Mouse (Mus musculus) Muller cell, postnatal 12 days (primary cell): ENCODE results near the gene Mb.

Experiments
- DNase-seq: peaks from one replicate; pipeline ENCODE4 v3.0.0-alpha.2; 2015; ENCODE audit errors: inconsistent ontology term

The Mb gene

DNA sequence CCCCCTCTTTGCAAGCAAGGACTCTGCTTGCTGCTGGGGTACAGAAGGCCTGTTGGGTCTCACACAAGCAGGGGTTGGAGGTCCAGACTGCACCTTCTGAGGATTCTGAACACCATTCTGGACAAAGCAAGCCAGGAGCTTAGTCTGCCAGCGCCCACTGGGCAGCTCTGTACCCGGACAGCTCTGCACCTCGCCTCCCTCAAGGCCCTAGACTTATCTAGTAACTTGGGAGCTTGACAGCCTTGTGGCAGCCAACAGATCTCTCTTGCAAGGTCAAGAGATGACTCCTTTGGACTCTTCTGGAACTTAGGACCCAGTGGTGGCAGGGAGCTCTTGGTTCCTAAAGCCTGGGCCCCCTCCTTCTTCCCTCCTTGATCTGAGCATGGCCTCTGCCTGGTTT, 23.4 kb downstream of the Mb start:
- no peak for DNase-seq

DNA sequence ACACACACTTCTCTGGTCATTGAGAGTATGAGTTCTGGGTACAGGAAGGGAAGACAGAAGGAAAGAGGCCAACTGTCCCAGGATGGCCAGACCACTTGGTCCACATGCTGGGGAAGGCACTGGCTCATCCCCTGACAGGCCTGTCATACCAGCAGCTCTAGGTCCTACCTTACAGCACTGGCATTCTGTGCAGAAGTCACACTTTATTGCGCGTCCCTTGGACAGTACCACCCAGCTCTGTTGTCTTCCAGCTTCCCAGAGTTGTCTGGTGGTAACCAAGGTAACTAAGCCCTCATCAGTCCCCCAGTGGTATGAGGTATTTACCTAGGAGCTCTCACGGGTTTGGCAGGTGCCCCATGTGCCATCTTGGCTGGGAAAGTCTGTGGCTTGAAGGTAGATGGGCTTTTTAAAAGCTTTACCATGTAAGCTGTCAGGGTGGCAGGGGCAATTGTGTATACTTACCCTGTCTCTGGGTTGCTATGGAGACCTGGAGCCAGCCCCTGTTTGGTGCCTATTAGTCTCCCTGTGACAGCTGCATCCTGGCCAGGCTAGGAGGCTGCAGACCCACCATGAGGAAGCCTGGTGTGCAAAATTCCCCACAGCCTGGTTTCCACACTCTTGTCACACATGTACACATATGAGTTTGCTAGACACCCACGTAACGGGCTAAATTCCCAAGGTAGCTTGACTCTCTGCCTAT, 24.4 kb downstream of the Mb start:
- no peak for DNase-seq

DNA sequence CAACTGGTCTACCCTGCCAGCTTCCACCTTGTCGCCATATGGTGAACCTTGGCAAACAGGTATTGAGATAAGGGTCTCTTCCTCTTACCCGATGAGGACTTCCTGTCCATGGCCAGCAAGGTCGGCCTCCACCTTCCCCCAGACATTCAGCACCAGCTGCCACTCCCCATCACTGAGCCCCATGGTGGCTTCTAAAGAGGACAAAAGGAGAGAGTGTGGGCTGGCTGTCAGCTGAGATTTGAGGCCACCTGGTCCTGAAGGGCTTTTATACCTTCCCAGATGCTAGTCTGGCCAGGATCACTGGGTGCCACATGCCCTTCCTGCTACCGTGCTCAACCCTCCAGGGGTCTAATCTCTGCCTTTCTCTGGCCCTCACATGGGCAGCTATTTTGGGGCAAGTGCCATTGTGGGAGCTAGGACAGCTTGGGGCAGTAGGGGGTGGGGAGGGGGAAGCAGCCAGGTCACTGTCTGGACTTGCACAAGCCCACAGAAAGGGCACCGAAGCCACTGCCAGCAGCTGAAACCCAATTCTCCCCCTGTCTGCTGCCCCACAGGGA, 28.0 kb downstream of the Mb start:
- no peak for DNase-seq

GRCm38 (mm10) chr15:77021851-77022250, 28.6 kb downstream of the Mb start:
- no peak for DNase-seq

GRCm38 (mm10) chr15:77021056-77021455, 29.4 kb downstream of the Mb start:
- no peak for DNase-seq

DNA sequence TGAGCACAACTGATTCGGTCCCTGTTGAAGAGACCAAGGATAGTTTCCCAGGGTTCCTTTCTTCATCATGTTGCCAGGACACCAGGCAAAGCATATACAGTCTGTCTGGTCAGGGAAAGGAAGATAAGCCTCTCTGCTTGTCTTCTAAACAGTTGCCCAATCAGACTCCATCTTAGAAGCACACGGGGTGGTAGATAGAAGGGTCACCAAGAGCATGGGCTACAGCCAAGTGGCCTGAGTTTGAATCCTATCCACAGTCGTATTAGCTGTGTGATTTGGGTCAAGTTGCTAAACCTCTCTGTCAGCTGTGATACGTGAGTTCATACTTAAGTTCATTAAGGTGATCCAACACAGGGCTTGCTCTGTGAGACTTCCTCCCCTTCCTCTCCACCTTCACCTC, 30.3 kb downstream of the Mb start:
- no peak for DNase-seq

DNA sequence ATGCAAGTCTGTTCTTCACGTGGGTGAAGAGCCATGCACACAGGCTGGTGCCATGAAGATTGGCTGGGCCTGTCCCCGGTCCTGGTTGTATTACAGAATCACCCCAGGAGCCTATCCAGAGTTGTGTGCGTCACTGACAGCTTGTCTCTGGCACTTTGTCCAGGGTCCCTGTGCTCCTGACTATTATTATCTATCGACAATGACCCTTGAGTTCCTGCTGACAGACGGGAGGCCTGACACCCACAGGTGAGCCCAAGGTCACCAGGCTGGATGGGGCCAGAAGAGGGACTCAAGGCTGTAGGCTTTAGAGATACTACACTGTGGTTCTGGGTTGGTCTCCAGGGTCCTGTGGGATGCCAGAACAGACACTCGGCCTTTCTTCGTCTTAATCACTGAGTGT, 30.9 kb downstream of the Mb start:
- DNase-seq = no peak

- DNase-seq = no peak
Measured at GRCm38 (mm10) chr15:77018740-77019340, 31.6 kb downstream of the Mb start.

GRCm38 (mm10) chr15:77017897-77018296, 32.6 kb downstream of the Mb start:
- DNase-seq = no peak

GRCm38 (mm10) chr15:77016509-77016908, 34.0 kb downstream of the Mb start:
- no peak for DNase-seq

DNA sequence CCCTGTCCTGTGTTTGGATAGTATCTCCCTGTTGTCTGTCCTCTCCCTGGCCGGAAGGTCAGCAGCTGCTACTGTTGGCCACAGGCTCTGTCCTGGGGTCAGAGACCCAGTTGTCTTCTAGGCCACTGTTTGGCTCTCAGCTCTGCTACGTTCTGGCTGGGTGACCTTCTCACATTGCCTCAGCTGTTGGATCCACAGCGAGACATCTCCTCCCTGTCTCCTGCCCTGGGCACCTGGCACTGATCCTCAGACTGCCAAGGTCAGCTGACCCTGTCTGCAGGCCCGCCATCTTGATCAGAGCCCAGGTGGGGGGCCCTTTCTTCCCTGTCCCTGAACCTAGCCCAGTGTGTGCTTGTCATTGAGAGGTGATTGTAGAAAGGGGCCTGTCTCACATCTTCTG, 35.5 kb downstream of the Mb start:
- no peak for DNase-seq

- no peak for DNase-seq
Measured at GRCm38 (mm10) chr15:77014431-77014830, 36.0 kb downstream of the Mb start.

GRCm38 (mm10) chr15:77013753-77014241, 36.7 kb downstream of the Mb start:
- no peak for DNase-seq

DNA sequence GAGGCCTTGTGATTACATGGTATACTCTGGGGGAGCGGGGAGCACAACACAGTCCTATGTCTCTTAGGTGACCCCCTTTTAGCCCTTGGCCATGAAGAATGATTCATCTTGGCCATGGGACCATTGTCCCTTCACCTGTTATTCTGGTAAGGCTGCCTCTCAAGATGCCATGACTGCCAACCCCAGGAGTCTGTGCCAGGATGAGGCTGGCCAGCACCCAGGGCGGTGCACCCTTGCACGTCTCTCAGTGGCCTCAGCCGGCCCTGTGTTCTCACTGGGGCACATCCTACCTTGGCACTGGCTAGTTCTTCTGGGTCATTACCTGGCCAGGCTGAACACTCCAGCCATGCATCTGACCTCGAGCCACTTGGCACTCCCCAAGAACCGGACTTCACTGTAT, 41.6 kb downstream of the Mb start:
- DNase-seq = no peak

GRCm38 (mm10) chr15:77003868-77004215, 46.6 kb downstream of the Mb start:
- DNase-seq = peak; percentile 68

DNA sequence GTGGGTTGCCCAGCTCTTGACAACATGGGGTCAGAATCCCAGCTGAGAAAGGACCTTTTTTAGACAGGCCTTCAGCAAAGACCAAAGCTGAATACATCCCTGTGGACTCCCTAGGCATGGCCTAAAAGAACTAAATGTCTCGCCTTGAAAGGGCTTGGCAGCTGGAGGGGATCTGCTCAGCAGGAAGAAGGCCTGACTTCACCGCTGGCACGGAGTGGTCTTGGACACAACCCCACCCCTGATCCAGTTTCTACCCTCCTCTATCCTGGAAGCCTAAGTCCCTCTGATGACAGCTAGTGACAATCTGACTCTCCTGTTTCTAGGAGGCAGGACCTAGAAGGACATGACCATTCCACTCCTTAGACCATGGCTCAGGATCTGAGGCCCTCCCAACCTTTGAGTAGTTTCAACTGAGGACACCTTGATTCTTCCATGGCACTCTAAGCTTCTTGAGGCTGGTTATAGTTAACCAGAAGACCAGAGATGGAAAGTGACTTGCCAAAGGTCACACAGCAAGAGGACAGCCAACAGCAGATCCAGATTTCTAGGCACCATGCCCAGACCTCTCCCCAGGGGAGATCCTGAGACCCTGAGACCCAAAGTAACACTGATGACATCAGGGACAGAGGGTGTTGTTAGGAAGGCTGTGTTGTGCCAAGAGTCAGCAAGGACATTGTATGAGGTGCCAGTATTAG, 47.1 kb downstream of the Mb start:
- DNase-seq = no peak

- peak; percentile 39 for DNase-seq
Measured at GRCm38 (mm10) chr15:76998878-76999588, 51.4 kb downstream of the Mb start.

DNA sequence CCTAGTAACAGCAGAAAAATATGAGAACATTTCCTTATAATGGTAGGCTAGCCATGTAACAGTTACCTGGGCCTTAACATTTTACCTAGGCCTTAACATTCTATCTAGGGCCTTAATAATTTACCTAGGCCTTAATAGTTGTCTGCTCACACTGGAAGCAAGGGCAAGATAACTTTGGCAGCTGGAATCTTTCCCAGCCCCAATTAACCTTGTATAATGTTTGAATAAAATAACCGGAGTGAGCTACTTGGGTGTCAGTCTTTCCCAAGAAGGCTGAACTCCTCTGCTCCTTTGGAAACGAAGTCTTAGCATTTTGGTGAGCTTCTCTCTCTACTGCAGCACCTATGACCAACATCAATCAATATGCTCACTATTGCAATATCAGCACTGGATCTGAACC, 52.4 kb downstream of the Mb start:
- DNase-seq = no peak

GRCm38 (mm10) chr15:76994413-76994812, 56.1 kb downstream of the Mb start:
- DNase-seq = no peak

DNA sequence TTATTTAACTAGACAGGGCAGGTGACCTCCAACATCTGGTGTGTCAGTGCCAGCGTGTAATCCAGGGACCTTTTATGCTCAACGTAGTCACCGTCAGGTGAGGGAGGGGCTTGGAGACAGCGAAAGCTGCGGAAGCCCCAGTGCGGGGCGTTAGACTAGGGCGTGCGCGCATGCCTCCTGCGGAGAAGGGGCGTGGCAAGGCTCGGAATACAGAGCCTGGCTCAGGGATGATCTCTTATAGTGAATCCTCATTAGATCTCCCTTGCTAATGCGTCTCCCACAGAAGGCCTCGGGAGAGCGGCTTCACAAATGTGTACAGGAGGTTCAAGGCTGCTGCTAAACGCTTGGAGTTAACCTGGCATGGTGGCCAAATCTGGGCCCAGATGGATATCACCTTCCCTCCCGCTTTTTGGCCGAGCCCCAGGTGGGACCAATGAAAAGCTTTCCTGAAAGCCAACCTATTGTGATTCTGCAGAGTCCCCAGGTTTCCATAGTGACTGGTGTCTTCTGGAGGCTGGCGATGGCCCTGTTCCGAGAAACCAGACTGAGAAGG, 62.9 kb downstream of the Mb start:
- DNase-seq = no peak

GRCm38 (mm10) chr15:76987137-76987536, 63.3 kb downstream of the Mb start:
- no peak for DNase-seq

DNA sequence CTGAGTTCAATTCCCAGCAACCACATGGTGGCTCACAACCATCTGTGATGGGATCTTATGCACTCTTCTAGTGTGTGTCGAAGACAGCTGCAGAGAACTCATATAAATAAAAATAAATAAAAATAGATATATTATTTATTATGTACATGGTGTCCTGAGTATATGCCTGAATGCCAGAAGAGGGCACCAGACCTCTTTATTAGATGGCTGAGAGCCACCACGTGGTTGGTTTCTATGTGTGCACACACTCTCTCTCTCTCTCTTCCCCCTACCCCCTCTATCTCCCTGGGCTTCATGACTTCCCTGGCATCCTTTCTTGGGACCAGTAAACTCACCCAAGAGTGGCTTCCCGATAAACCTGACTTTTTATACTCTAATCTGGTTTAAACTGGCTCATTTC, 67.7 kb downstream of the Mb start:
- peak; percentile 1 for DNase-seq
